Mouse (Mus musculus) stomach, postnatal 0 days (tissue): ENCODE data around the gene Fam129c.

Experiments
- CTCF ChIP-seq: IDR thresholded peaks from 2 replicates; pipeline ENCODE4 v1.5.1; 2016; ENCODE audit warnings: antibody characterized with exemption, low read depth, mild to moderate bottlenecking, moderate library complexity
- EP300 ChIP-seq: optimal IDR thresholded peaks from 2 replicates; pipeline ENCODE3; 2016; ENCODE audit warnings: antibody characterized with exemption

- no peak for TF ChIP-seq CTCF
- TF ChIP-seq EP300, result no peak
Observed at GRCm38 (mm10) chr8:71588762-71589161, 8.7 kb upstream of the Fam129c start.
